Mouse (Mus musculus): ENCODE results near the gene Chmp4b.
A peak's percentile ranks its signal among the peaks of the same experiment; 100 is the strongest.

Chmp4b gene

GRCm38 (mm10) chr2:154642005-154642459 is 9.5 kb upstream of the Chmp4b start:
- DNase-seq, result no peak

DNA sequence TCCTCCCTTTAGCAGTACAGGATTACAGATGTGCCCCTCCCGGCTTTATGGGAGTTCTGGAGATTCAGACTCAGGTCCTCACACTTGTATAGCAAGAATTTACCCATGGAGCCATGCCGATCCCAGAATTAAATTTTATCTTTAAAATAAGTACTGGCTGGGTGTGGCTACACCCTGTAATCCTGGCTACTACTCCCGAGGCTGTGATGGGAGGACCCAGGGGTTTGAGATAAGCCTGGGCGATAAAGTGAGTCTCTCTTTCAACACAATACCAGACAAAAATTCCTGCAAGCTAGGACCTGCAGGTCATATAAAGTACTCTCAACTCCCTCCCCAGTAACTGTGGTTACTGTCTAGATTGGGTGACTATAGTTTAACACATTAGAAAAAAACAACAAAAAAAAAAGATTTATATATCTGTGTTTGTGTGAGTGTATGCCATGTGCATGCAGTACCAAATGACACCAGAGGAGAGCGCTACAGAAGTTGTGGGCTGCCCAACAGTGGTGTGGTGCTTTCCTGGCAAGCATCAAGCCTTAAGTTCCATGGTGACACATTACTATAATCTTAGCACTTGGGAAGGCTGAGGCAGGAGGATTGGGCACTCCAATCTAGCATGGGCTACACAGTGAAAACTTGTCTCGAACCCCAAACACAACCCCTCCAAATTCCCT is 8.7 kb upstream of the Chmp4b start:
- DNase-seq, result no peak

DNA sequence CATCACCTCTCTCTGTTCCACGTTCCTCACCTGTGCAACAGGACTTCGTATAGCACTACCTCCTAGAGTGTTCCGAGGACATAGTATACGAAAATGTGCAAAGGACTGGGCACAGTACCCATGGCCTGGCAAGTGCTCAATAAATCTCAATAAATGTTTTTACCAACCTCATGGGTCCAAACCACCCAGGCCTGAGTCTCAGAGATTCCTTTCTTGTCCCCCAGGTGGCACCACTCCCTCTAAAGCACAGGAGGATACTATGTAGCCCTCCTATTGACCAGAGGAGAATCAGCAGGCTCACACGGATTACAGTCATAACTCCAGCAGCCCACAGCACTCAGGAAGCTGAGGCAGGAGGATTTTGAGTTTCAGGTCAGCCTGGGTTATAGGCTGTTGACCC is 4.9 kb upstream of the Chmp4b start:
- peak; percentile 17 for DNase-seq

- peak; percentile 80 for DNase-seq
These were observed 3.4 kb upstream of the Chmp4b start for GRCm38 (mm10) chr2:154648086-154648485.

DNA sequence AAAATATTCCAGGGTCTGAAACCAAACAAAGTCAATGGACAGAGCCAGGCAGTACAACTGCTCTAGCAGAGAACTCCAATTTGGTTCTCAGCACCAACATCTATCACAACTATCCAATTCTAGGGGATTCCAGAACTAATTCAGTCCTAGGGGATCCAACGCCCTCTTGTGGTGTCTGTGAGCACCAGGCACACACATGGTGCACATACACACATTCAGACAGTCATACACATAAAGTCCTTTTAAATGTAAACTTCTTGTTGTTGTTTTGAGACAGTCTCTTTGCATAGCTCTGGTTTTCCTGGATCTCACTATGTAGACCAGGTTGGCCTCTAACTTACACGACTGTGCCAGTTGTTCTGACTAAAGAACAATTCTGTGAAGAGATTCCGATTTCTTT is 1.1 kb upstream of the Chmp4b start:
- DNase-seq, result no peak

DNA sequence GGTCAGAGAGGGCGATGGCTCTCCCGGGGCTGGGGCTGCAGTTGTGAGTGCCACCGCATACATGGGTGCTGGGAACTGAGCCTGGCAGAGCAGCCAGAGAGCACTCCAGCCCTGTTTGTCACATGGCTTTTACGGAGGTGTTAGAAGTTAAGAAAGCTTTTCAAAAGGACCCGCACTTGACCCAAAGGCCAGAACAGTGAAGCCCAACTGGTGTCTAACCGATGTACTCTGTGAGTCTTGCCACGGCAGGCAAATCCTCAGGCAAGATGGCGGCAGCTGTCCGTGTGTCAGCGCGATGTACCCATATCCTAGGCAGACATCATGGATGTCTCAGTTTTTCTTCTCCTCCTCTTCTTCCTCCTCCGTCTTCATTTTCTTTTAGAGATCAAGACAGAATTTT is 3.5 kb downstream of the Chmp4b start:
- DNase-seq, result no peak

- no peak for DNase-seq
These were observed 4.4 kb downstream of the Chmp4b start for GRCm38 (mm10) chr2:154655878-154656414.

- peak; percentile 99 for DNase-seq
These were observed 5.4 kb downstream of the Chmp4b start for GRCm38 (mm10) chr2:154656710-154657485.

- DNase-seq, result no peak
These were observed 6.2 kb downstream of the Chmp4b start for GRCm38 (mm10) chr2:154657486-154658237.

DNA sequence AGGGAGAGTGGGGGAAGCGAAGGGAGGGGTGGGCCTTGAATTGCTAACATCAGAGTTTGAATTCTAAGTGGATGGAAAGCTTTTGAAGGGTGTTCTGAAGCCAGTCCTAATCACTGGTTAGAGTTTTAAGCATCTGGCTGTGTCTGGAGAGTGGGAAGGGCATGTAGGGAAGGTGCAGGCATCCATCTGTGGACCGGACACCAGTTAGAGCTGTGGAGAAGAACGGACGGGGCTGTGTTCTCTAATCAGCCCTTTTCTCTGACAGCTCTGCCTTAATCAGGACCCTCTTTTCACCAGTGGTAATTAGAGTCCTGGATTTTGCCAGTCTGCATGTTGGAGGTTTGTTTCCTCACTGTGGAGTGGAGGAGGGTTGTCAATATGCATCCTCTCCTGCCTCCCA is 7.6 kb downstream of the Chmp4b start:
- no peak for DNase-seq

GRCm38 (mm10) chr2:154659531-154660074 is 8.1 kb downstream of the Chmp4b start:
- DNase-seq, result no peak

- DNase-seq, result no peak
These were observed 17.2 kb downstream of the Chmp4b start for GRCm38 (mm10) chr2:154668680-154669079.

- DNase-seq, result no peak
These were observed 18.6 kb downstream of the Chmp4b start for GRCm38 (mm10) chr2:154670106-154670505.

DNA sequence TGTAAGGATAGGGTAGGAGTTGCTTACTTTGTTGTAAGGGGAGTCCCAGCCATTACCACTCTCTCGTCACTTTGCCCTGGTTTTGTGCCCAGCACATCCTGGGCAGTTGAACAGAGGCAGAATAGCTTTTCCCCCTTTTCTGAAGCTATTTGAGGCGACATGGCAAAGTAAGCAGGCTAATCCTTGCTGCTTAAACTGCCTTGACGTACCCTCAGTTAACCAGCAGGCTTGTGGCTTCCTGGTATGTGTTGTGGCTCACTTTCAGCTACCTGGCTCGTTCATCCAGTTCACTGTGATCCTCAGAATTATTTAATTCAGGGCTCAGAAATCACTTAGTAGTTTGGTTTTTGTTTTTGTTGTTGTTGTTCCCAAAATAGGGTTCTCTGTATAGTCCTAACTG is 19.2 kb downstream of the Chmp4b start:
- no peak for DNase-seq

DNA sequence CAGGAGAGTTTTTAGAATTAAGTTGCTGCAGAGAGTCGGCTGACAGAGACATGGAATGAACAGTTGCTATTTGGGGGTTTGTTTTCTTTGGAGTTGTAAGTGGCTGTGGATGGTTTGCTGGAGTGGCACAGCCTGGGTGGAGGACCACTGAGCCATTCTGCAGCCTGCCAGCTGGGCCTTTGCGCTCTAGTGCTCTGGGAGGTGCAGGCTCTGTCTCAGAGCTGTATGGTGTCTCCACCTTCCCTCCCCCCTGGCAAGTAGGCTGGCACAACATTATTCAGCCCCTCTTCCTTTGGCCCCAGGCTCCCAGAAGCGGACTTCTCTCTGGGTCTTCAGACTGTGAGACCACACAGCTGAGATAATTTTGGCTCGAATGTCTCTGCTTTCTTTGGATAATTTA is 22.5 kb downstream of the Chmp4b start:
- DNase-seq, result no peak

GRCm38 (mm10) chr2:154676653-154677609 is 25.4 kb downstream of the Chmp4b start:
- DNase-seq, result peak; percentile 74

- peak; percentile 75 for DNase-seq
These were observed 26.2 kb downstream of the Chmp4b start for GRCm38 (mm10) chr2:154677651-154678139.

DNA sequence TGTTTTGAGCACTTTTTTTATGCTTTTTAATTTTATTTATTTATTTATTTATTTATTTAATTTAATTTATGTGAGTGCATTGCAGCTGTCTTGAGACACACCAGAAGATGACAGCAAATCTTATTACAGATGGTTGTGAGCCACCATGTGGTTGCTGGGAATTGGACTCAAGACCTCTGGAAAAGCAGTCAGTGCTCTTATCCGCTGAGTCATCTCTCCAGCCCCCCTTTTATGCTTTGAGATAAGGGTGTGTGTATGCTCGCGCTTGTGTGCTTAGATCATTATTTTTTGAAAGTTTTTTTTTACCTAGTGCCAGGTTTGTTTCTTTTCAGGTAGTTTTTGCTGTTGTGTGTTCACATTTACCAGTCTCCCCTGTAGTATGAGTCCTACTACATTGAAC is 27.5 kb downstream of the Chmp4b start:
- DNase-seq, result no peak

DNA sequence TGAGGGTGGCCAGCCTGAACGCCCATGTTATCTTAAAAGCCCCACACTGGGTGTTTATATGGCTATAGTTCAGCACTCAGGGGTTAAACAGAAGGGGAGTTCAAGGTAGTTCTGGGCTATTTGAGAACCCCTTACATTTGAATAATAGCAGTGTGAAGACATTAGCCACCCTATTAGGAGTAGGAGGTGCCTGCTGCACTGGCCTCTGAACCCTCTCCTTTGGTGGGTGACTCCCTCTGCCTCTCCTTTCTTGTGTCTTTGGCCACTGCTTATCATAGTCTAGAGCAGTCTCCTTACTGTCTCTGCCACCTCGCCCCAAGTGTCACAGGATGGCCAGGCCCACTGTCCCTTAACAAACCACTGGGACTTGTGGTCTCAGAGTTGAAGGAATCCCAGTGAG is 28.8 kb downstream of the Chmp4b start:
- DNase-seq, result no peak

DNA sequence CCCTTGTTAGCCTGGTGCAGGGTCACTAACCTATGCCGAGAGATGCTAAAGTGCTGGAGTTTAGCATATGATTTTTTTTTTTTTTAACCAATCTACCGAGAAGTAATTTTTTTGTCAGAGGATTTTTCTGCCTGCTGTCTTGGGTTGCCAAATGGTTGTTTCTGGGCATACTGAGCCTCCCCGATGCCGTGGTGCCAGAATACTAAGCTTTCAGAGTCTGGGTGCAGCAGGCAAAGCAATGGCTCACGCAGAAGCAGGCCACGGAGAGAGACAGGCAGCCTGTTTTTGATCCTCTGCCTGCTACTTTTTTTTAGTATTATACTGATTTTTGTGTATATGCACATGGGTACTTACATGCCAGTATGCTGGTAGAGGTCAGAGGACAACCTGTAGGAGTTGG is 29.4 kb downstream of the Chmp4b start:
- no peak for DNase-seq

DNA sequence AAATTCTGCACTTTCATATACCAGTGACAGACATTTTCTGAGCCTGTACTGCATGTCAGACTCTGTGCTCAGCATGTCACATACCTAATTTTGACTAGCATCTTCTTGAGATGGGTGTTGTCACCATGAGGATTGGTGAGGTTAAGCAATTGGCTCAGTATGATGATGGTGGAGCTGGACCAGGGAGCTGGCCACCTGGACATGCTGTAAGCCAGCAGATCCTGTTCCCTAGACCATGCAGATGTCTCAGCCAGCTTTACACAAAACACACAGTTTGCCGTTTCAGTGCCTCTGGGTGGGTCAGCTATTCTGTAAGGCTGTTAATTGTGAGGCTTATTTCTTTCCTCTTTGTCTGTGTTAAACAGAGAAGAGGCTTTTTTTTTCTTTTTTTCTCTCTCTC is 31.2 kb downstream of the Chmp4b start:
- DNase-seq, result no peak

Data from embryo, embryonic 11 days (tissue).